Mouse (Mus musculus) adrenal gland, postnatal 10 days (tissue): ENCODE measurements around the gene Cd59b. TPM values are rescaled to one million over a fixed set of nuclear protein-coding genes. Genes with fewer than 3 reads are reported as not detected.

Experiments
- DNase-seq: peaks from one replicate; pipeline ENCODE4 v3.0.0; 2021; ENCODE audit warnings: mixed read lengths
- long read RNA-seq, 2 experiments: library from polyadenylated mRNA; stranded (forward); transcript quantifications; one replicate each; pipeline ENCODE4 v2.0.0; 2021
- total RNA-seq, 2 experiments: library from RNA; stranded (reverse); gene quantifications; 2 replicates each; pipeline ENCODE4 v1.2.3; 2021

Cd59b gene
- total RNA-seq = 1 to 10 TPM; 4.7 to 5.0 TPM
- long read RNA-seq, experiment 1, partial matches to known transcripts = 0 of 2 reads
- long read RNA-seq, experiment 1, other reads (novel, unspliced or antisense) = 1 of 2 reads
- long read RNA-seq, experiment 2, partial matches to known transcripts = 0 of 1 reads
- long read RNA-seq, experiment 2, other reads (novel, unspliced or antisense) = 0 of 1 reads

DNA sequence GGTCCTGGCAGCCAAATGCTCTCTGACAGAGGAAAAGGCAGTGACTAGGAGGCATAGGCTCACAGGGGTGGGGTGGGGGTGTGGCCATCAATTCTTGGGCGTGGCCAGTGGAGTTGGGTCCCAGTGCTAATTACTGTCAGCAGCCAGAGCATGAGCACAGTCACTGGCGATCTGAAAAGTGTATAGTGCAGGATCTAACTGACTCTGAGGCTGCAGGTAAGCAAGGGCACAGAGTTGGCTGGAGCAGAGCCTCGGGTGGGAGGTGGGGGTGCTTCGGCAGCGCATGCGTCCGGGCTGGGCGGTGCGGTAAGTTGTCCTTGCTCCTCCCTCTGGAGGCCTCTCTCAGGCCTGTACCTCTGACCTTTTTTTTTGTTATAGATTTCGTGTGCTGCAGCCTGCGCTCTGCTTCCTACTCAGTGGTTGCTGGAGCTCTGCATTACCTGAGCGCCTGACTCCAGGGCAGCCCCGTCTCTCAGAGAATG lies at the start of gene Cd59b:
TSS of gene Cd59b (plus strand) at position 146 of the 482 bp plus-strand sequence.
- DNase-seq = peak; percentile 74

DNA sequence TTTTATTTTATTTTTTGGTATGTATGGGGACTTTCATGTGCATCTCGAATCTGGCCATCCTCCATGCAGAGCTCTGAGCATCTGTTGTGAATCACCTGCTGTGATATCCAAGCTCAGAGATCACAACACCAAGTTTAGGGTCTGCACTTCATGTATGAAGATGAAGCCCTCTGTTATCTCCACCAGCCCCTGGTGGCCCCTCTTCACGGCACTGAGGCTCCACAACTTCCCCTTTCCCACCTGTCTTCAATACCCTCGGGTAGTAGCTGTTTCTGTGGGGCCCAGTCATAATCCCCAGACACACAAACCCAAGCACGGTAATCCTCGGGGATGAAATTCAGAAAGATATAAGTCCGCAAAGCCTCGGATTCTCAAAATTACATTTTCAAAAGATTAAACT lies 46.6 kb upstream of the Cd59b start:
- DNase-seq = no peak

DNA sequence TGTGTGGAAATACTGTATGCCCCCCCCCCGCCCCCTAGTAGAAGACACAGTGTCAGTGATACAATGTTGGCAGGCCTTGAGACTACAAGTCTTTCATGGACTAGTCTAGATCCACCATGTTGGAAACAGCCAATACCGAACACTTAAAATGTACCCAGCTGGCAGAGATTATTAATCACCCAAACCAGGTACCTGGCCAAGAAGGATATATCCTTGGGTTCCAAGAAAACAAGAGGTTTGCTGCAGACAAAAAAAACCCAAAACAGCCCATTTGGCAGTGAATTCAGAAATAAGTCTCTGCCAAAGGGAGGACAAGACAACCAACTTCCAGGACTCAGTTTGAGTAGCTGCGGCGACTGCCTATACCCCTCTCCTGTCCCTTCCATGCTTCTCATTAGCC lies 45.0 kb upstream of the Cd59b start:
- no peak for DNase-seq

DNA sequence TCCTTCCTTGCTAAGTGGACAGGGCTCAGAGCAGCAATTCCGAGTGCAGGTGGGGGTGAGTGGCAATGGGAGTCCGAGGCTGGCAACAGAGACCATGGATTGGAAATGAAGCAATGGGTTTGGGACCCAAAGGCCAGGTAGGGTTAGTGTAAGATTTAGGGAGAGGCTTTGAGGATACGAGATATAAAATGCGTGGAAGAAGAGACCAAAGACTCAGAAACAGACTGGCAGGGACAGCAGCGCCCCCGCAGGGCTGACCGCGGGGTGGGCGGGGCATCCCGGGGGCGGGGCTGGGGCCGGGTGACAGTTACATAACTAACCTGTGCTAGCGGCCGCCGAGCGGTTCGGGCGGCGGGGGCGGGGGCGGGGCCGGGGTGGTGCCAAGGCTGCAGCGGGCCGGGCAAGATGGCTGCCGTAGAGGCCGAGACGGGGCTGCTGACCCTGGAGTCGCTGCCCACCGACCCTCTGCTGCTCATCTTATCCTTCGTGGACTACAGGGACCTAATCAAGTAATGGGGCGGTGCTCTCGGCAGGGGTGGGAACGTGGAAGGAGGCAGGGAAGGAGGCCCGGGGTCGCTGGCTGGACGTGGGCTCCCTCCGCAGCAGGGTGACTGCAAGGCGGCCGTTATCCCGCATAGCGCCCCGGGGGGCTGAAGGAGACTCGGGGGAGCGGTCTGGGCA lies 42.1 kb upstream of the Cd59b start, which contains the start of gene Fbxo3:
TSS of gene Fbxo3 (plus strand) at position 264 of the 681 bp plus-strand sequence.
- DNase-seq = peak; percentile 96

DNA sequence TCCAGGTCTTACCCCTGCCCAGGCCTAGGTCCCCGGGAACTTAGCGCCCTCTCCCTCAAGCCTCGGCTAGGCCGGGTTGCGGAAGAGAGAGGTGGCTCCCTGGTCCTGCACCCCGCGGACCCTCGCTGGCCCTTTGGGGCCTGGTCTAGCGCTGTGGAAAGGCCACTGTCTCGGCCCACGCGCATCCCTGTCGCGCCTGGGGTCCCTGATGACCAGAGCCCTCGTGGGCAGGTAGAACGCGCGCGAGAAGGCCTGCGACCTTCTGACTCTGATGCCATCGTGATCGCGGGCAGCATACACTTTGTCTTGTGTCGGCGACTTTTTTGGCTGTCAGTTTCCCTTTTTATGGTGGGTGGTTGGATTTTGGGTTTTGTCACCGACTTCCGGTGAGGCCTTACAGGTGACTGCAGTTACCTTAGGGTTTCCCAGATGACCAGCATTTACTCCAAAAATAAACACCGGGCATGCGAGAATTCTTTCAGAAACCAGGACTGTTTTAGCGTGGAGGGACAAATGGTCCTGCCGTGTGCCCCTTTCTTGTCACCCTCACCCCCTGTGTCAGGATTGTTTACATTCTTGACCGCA lies 41.4 kb upstream of the Cd59b start, which contains the start of gene 4931422A03Rik:
TSS of gene 4931422A03Rik (minus strand) at position 223 of the 585 bp plus-strand sequence.
- no peak for DNase-seq

DNA sequence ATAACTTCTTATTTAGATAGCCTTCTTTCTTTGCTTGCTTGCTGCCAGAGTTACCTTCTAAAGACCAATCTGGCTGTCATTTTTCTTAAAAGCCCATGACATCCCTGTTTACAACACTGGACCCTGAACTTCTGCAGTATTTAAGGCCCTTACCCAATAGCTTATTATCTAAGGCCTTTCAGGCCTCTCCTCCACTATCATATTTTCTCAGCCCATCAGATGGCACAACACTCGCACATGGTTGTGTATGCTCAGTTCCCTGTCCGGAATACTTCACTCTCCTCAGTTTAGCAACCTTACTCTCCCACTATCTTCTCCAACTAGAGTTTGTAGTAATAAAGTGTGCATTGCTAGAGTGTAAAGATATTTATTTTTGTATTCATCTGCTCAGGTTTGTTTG lies 40.6 kb upstream of the Cd59b start:
- no peak for DNase-seq

DNA sequence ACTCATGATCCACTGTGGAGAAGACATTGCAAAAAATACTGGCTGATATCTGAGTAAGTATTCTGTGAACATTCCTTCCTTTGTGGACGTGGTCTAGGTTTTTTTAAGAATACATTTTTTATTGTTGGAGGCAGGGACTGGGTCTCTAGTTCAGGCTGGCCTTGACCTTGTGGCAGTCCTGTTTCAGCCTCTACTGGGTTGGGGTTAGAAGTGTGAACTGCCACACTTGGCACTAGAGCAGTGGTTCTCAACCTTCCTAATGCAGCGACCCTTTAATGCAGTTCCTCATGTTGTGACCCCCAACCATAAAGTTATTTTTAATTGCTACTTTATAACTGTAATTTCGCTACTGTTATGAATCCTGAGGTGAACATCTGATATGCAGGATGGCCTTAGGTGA lies 39.3 kb upstream of the Cd59b start:
- DNase-seq = no peak

DNA sequence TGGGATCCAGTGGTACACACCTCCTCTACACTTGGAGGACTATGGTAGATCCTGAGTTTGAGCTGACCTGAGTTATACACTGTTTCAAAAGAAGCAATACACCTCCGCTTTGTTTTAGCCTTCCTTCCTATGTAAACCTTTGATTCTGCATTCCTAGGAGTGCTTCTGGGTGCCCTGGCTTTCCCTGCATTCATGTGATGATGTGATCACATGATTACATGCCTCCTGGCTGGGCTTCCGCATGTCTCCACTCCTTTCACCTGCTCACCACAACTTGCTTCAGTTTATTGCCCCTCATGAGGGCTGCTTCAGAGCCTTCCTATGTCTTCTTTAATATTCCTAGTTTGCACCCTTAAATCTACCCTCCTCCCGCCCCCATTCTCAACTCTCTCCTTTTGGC lies 37.6 kb upstream of the Cd59b start:
- DNase-seq = no peak

DNA sequence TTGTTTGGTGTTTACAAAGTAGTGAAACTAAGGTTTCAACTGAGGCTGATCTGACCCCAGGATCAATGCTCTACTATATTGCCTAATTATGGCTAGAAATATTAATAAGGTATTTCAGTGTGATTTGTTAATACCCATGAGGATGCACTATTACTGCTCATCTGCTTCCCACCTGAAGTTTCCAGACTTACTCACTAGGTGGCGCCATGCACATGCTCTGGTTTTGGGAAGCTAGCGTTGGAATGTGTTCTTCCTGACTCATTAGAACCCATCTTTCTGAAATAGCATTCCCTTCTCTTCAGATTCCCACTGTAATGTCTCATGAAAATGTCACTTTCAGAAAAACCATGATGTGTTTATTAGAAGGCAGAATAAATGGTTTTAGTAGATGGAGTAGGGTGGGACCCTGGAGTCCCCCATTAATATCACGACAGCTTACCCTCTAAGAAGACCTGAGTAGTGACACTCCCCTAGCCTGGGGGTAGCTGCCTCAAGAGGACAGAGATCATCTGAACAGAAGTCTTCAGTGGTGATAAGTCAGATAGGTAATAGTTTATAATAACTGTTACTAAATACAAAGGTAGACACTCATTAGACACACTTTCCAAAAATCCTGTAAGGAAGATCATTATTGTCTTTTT lies 34.7 kb upstream of the Cd59b start:
- peak; percentile 80 for DNase-seq

DNA sequence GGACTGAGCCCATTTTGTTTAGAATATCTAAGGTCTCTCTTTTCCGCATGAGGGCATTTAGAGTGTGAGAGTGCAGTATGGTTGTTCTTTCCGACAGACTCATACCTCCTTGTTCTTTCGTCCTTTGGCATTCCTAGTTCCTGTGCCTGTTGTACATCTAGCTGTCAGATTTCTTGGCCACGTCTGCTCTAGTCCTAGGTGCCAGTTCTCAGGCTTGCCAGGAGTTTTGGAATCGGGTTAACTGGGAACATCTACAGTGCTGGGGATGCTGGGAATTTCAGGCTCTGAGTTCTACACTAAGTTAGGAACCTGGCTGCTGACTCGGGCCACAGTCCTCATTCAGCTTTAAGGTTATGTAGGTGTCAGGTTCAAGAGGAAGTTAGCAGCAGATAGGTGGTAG lies 34.1 kb upstream of the Cd59b start:
- no peak for DNase-seq

DNA sequence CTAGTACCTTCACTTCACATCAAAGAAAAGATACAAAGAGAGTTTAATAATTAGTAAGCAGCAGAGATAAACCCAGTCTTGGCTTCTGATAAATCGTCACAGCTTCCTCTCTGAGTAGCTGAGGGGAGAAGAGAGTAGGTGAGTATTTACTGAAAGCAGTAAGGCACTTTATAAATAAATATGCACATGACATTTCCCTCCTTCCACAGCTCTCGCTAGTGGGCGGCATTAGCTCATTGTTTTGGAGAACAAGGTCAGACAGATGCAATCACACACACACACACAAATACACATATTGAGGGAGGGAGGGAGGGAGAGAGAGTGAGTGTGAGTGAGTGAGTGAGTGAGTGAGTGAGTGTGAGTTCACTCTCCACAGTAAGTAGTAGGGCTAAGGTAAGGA lies 33.3 kb upstream of the Cd59b start:
- no peak for DNase-seq

DNA sequence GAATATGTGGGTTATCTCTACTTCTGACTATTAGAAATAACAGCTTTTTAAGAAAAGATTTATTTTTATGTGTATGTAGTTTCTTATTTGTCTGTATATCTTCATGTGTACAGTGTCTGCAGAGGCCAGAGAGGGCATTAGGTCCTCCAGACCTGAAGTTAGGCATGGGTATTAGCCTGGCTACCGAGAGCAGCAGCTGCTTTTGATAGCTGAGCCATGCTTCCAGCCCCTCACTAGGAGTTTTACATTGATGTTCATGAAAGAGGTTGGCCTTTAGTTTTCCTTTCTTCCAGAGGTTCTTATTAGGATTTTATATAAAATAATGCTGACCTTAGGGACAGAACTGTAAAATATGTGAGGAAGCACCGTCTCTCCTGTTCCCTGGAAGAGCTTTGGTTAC lies 31.4 kb upstream of the Cd59b start:
- DNase-seq = no peak

DNA sequence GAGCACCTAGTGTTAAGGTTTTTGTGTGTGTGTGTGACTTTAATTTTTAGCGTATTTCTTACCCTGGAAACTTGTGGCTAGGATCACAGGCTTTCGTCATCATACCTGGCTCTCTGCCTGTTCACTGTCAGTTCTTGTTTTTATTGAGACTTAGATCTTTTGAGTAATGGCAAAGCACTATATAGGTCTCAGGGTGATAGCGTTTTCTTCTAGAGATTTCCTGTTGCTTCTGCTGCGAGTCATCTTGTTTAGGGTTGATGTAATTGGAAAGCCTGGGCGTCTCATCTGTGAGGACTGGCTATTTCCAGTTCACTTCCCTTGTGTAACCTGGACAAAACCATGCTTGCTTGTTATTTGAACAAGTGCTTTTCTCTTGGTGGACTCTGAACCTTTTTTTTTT lies 28.0 kb upstream of the Cd59b start:
- DNase-seq = peak; percentile 63

DNA sequence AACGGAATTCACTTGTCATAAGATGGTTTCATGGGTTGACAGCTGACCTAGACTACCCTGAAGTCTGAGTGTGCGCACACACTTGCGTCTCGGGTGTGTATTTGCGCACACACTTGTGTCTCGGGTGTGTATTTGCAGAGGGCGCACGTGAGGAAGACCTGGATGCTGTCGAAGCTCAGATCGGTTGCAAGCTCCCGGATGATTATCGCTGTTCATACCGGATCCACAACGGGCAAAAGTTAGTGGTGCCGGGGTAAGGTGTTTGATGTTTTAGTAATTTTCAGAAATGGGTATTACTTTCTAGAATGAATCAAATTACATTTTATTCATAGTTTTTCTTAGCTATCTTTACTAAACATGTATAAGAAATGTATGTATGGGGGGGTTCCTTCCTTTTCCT lies 26.9 kb upstream of the Cd59b start:
- no peak for DNase-seq

DNA sequence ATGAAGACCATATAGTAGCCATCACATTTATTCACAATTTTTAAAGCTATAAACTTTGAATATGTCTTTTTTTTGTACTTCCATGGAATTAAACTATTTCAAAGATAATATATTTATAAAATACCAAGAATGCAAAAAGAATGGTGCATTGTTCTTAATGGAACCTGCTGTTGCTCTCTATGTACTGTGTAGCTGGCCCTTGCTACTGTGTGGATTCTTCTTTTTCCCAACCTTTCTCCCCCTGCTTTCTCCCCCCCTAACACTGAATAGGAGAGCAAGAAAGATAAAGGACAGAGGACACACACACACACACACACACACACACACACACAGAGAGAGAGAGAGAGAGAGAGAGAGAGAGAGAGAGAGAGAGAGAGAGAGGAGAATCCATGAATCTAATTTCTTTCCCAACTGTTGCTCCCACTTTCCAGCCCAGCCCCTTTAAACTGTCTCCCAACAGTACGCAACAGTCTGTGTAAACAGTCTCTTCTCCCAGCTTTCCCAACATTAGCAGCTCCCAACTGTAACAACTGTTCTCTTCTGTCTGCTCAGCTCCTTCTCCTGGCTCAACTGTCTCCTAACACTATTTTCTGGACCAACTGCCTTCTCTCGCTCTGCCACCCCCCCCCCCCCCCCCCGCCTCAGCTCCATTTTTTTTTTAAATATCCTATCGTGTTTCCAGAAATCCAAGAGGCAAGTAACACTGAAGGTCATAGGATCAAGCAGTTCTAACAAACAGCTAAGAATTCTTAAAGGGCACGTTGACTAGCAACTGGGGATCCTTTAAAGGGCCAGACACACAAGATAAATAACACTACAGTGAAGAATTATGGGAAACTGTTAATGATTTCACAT lies 25.8 kb upstream of the Cd59b start:
- DNase-seq = no peak

DNA sequence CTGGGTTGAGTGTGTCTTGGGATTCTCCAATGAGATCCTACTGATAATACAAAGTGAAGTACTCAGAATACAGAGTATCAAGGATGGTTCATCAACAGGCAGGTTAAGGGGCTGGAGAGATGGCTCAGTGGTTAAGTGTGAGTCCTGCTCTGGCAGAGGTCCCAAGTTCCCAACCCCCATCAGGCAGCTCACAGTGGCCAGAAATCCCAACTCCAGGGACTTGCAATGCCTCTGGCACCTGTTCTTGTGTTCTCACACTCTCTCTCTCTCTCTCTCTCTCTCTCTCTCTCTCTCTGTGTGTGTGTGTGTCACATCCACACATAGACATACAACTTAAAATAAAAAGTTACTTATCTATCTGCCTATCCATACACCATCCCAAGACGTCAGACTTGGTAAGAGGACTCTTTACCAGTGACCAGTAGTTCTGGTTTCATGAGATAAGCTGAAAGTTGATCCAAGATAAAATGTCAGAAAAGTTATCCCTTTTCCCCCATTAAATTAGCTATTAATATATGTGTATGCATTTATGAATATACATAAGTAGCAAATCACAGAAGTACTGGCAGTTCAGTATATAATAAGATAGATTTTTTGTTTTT lies 25.1 kb upstream of the Cd59b start:
- peak; percentile 63 for DNase-seq

DNA sequence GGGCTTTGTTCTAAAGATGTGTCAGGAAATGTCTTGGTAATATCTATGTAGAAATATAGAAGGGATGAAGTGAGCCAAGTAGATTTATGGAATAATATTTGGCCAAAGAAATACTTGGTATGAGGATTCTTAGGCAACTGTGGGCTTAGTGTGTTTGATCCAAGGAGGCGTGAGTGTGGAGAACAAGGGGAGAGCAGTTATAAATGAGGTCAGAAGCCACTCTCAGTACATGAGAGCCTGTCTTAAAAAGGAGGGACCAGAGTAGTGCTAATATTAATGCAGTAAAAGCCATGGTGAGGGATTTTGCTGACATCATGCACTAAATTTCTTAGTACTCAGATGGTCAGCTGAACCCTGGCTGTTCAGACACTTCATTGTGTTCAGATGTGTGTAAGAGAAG lies 11.3 kb upstream of the Cd59b start:
- DNase-seq = no peak

DNA sequence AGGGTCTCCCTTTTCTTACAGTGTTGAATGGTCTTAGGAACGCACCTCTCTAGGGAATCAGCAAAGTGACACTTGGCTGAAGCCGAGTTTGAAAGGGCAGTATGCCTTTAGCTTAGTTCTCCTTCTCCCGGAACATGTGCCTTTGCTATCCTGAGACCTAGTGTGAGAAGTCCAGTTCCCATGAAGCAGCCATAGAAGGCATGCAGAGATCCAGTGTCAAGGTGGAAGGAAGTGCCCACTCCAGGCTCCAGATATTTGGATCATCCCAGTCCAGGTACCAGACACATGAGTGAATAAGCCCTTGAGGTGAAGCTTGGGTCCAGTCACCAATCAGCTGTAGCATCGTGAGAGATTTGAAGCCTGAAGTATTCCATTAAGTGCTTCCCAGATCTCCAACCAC lies 10.7 kb upstream of the Cd59b start:
- DNase-seq = no peak

DNA sequence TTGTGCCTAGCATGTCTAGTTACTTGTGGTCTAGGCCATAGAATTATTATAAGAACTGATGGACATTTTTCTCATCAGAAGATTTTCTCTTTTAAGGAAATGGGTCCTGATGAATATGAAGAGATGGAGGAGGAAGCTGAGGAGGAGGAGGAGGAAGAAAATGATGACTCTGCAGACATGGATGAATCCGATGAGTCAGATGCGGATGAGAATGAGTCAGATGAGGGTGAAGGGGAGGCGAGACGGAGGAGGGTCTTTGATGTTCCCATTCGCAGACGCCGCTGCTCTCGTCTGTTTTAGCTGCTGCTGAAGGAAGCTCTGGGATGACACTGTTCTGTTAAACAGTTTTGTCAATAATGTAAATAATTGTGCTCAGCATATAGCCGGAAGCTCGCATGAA lies 9.9 kb upstream of the Cd59b start:
- no peak for DNase-seq

DNA sequence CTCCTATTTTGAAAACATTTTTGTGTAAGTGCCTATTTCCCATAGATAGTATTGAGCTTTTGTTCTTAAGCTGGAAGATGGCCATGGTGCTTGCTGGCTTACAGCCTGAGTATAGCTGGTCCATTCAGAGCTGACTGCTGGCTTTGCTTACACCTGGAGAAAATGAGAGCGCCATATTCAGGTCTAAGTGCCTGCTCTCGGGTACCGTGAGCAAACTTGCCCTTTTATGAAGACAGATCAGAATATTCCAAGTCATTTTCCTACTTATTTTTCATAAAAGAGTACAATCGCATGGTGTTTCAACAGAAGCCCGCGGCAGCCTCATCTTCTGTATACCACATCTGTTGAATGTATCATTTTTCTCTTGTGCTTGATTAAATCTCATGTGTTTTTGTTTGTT lies 8.7 kb upstream of the Cd59b start:
- DNase-seq = no peak

DNA sequence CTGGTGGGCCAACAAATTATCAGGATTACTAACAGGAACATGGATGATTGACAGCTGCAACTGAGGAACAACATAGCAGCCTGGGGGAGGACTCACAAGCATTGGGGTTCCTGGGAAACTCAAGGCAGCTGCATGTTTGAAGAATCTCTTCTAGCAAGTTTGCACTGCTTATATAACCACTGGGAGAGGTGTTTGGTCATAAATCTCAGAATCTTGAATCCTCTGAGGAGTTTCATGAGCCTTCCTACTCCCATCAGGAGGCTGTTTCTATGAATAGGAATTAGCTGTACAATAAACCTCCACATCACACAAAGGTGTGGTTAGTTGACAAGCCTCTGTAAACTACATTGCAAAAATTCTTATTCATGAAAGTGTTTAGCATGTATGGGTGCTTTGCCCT lies 7.0 kb upstream of the Cd59b start:
- no peak for DNase-seq

DNA sequence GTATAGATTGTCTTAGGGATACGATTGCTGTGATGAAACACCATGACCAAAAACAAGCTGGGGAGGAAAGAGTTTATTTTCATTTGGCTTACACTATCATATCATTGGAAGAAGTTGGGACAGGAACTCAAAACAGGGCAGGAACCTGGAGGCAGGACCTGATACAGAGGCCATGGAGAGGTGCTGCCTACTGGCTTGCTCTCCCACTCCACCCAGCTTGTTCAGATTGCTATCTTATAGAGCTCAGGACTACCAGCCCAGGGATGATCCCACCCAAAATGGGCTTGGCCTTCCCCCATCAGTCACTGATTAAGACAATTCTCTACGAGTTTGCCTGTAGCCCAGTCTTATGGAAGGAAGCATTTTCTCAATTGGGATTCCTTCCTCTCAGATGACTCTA lies 5.5 kb upstream of the Cd59b start:
- no peak for DNase-seq
